Mouse (Mus musculus) Patski (cell line): ENCODE data around the gene Lrmda. TPM values are rescaled to one million over a fixed set of nuclear protein-coding genes. Genes with fewer than 3 reads are reported as not detected.

Experiments
- ATAC-seq: fragments of 100-300 bp; one replicate; pipeline ENCODE4 v1.8.0; 2021
- CTCF ChIA-PET: fragments of 350-600 bp; sonication (Branson Sonifier 250); formaldehyde crosslinking; loops from one replicate; lab custom pipeline; 2022; ENCODE audit warnings: inconsistent platforms; lab: Charles Lee
- POLR2A ChIA-PET: fragments of 350-600 bp; sonication (Branson Sonifier 250); formaldehyde crosslinking; loops from one replicate; lab custom pipeline; 2022; ENCODE audit warnings: antibody characterized with exemption, inconsistent platforms; lab: Charles Lee
- DNase-seq: peaks from one replicate; pipeline ENCODE4 v3.0.0-alpha.2; 2011; ENCODE audit warnings: low read depth, low spot score
- H3K27me3 ChIP-seq: fragments of 371-371 bp; one replicate; pipeline ENCODE4 v1.5.1; 2021
- CTCF ChIP-seq: fragments of 100-300 bp; IDR thresholded peaks from one replicate; pipeline ENCODE4 v1.5.1; 2021
- in situ Hi-C: fragments of 300-500 bp; cut with MboI; formaldehyde crosslinking; loops from 3 replicates; pipeline ENCODE4 v1.11.1; 2018; ENCODE audit warnings: low pct_unique_long_range_greater_than_20kb, mixed read lengths
- polyA plus RNA-seq: library from polyadenylated mRNA; unstranded; gene quantifications from one replicate; pipeline ENCODE4 v1.2.3, GENCODE M21; 2021

Lrmda gene
- polyA plus RNA-seq, 1 experiment from 2014 or later: 0.26 TPM

- ATAC-seq: no peak
- POLR2A ChIA-PET: interaction anchor here (1.1 to 2.2 kb wide), 4 partner anchors 7 to 821 kb away, joined by 3 to 7 read pairs (median 6); no protein-coding TSS in a partner anchor
- DNase-seq: no peak
- TF ChIP-seq CTCF: no peak
- CTCF ChIA-PET: interaction anchor here (1.3 to 4.0 kb wide), 2 partner anchors 591 to 795 kb away, joined by 4 to 21 read pairs; no protein-coding TSS in a partner anchor
- no peaks in the 10 kb centered on the region for H3K27me3 ChIP-seq
- in situ Hi-C loops: loop anchor here (10.0 kb wide), 3 partner anchors 459 to 899 kb away; no protein-coding TSS in a partner anchor
Observed at GRCm38 (mm10) chr14:21985981-21986732, 33.4 kb upstream of the Lrmda start.

- DNase-seq (no peak), ATAC-seq (peak; percentile 4)
- no peaks in the 10 kb centered on the region for H3K27me3 ChIP-seq
- ChIA-PET POLR2A (interaction anchor here (0.8 to 2.2 kb wide), 6 partner anchors 9 to 1448 kb away, joined by 3 to 7 read pairs (median 4); no protein-coding TSS in a partner anchor), CTCF (interaction anchor here (1.1 to 4.0 kb wide), 4 partner anchors 10 to 794 kb away, joined by 3 to 21 read pairs (median 3); no protein-coding TSS in a partner anchor)
- TF ChIP-seq CTCF: no peak
- in situ Hi-C loops: loop anchor here (10.0 kb wide), 3 partner anchors 458 to 898 kb away; no protein-coding TSS in a partner anchor
Observed at GRCm38 (mm10) chr14:21986733-21987659, 32.5 kb upstream of the Lrmda start.

DNA sequence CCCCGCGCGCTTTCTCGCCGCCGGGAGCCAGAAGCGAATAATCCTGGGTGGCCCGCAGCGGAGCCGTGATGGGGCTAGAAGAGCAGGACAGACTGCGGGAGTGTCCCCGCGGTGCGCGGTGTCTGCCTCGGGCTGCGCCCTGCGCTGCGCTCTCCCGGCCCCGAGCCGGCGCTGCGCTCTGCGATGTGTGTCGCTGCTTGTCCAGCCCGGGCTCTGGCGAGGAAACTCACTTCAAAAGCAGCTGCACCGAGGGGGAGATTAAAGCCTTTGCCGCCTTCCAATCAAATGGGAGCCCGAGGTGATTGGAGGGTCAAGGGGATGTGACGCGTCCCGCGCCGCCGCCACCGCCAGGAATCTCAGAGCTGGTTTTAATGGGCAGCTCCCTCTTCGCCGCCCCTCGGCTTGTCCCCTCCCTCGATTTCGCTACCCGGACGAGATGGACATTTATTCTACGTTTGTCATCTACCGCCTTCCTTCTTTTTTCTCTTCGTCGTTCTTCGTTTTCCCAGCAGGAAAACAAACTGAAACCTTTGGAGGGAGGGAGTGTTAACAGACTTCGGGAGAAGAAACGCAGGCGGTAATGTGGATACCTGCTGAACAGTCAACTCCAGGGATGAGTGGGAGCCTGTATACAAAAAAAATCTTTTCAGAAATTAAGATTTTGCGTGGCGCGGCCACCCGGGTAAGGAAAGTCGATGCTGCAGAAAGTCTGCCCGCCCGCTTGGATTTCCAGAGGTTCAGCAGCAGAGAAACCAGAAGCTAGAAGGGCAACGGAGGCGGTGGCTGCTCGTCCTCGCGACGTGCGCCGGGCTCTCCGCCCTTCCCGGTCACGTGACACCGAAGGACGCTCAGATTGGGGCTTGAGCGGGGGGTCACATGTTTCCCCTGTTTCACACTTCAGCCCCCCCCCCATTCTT lies 31.6 kb upstream of the Lrmda start:
- DNase-seq (peak; percentile 94), ATAC-seq (peak; percentile 79)
- ChIA-PET POLR2A (interaction anchor here (0.6 to 2.2 kb wide), 6 partner anchors 8 to 1447 kb away, joined by 3 to 7 read pairs (median 4); no protein-coding TSS in a partner anchor), CTCF (interaction anchor here (1.1 to 4.0 kb wide), 4 partner anchors 9 to 794 kb away, joined by 3 to 21 read pairs (median 3); no protein-coding TSS in a partner anchor)
- no peaks in the 10 kb centered on the region for H3K27me3 ChIP-seq
- in situ Hi-C loops: loop anchor here (10.0 kb wide), 3 partner anchors 457 to 897 kb away; no protein-coding TSS in a partner anchor
- TF ChIP-seq CTCF: no peak

DNA sequence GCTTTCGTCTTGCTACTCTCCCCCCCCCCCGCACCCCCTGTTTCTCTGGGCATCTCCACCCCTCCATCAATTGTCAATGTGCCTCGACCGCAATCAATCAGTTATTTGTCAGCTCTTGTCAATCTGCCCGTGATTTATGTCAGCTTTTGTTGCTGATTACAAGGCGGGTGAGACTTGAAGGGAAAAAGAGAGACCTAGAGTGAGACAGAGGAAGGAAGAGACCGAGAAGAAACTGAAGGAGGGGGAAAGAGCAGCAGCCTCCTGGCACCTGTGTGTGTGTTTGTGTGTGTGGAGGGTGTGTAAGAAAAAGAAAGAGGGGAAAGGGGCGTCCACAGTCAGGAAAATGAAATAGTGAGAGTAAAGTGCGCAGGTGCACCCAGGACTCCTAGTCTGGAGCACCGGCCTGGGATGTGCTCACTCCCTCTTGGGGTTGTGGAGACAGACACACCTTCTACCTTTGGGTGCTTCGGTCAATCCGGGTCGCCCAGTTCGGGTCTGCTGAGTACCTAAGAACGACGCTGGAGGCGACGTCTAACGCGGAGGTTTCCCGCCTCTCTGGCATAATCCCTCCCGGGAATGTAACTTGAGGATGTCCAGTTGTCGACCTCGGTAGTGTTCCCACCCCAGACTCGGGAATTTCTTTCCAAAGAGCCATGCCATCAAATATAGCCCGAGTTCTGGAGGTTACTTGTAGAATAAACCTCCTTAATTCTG lies 30.8 kb upstream of the Lrmda start:
- no peak for TF ChIP-seq CTCF
- CTCF ChIA-PET: interaction anchor here (1.4 to 4.0 kb wide), 2 partner anchors 8 to 588 kb away, joined by 3 to 21 read pairs; no protein-coding TSS in a partner anchor
- no peaks in the 10 kb centered on the region for H3K27me3 ChIP-seq
- in situ Hi-C loops: loop anchor here (10.0 kb wide), 3 partner anchors 456 to 896 kb away; no protein-coding TSS in a partner anchor
- no peak for DNase-seq
- ATAC-seq: no peak
- POLR2A ChIA-PET: interaction anchor here (0.6 to 1.3 kb wide), 2 partner anchors 813 to 1402 kb away, joined by 3 read pairs; no protein-coding TSS in a partner anchor

- in situ Hi-C loops: loop anchor here (10.0 kb wide), 3 partner anchors 455 to 895 kb away; no protein-coding TSS in a partner anchor
- ATAC-seq (no peak), DNase-seq (no peak)
- ChIA-PET CTCF (interaction anchor here (4.0 kb wide), 1 partner anchor 588 kb away, joined by 21 read pairs; no protein-coding TSS in a partner anchor), POLR2A (interaction anchor here (1.0 kb wide), 1 partner anchor 8 kb away, joined by 3 read pairs; no protein-coding TSS in a partner anchor)
- TF ChIP-seq CTCF: no peak
- no peaks in the 10 kb centered on the region for H3K27me3 ChIP-seq
Observed at GRCm38 (mm10) chr14:21989291-21989913, 30.1 kb upstream of the Lrmda start, which contains the start of gene Zfp503. Gene Zfp503 (minus strand): TSS chr14:21989601.

- no peak for TF ChIP-seq CTCF
- in situ Hi-C loops: no loop called here
- ChIA-PET POLR2A (interaction anchor here (0.7 to 1.0 kb wide), 2 partner anchors 9 to 438 kb away, joined by 3 to 4 read pairs; no protein-coding TSS in a partner anchor), CTCF (interaction anchor here (0.9 kb wide), 1 partner anchor 816 kb away, joined by 4 read pairs; no protein-coding TSS in a partner anchor)
- no peak for DNase-seq
- no peak for ATAC-seq
- H3K27me3 ChIP-seq: no peaks in the 10 kb centered on the region
Observed at GRCm38 (mm10) chr14:21990321-21991021, 29.0 kb upstream of the Lrmda start.

GRCm38 (mm10) chr14:21991251-21991780 lies 28.2 kb upstream of the Lrmda start:
- POLR2A ChIA-PET: interaction anchor here (3.0 kb wide), 1 partner anchor 8 kb away, joined by 28 read pairs; no protein-coding TSS in a partner anchor
- no peaks in the 10 kb centered on the region for H3K27me3 ChIP-seq
- in situ Hi-C loops: no loop called here
- no peak for TF ChIP-seq CTCF
- CTCF ChIA-PET: interaction anchor here (1.2 to 2.3 kb wide), 2 partner anchors 9 to 815 kb away, joined by 4 to 8 read pairs; no protein-coding TSS in a partner anchor
- DNase-seq (no peak), ATAC-seq (no peak)
